Mouse (Mus musculus): ENCODE results near the gene Slc9a4.
A peak's percentile ranks its signal among the peaks of the same experiment; 100 is the strongest.
"Not testable (repeated sequence)": the region's sequence is repeated elsewhere in the genome, so short reads cannot be mapped to it uniquely, and the experiment has no call there.

The Slc9a4 gene

GRCm38 (mm10) chr1:40650803-40651497 is 71.1 kb downstream of the Slc9a4 start:
- DNase-seq (ENCODE audit: low read depth, low spot score), result no peak

- DNase-seq (ENCODE audit: low read depth, low spot score), result no peak
These were observed 77.2 kb downstream of the Slc9a4 start for GRCm38 (mm10) chr1:40657035-40657434.

DNA sequence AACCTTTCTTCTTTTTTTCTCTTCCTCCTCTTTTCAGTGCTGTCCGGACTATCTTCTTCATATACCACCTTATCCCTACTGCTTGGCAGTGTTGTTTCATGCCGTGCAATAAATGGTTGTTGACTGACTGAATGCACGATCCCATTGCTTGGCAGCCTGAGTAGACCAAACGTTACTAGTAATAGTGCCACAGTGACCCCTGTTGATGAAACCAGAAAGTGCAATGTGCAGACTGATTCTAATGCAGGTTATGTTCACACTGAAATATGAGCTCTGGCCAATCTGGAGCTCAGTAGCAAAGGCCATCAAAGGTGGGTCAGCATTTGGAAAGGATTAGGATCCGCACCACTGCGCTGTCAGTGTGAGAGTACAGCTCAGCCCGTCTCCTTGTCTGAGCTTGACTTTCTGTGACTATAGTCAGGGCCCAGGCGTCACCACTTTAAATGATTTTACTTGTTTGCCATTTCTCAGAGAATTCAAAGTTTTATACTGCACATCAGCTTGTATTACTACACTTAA is 78.2 kb downstream of the Slc9a4 start:
- DNase-seq (ENCODE audit: low read depth, low spot score), result peak; percentile 72

DNA sequence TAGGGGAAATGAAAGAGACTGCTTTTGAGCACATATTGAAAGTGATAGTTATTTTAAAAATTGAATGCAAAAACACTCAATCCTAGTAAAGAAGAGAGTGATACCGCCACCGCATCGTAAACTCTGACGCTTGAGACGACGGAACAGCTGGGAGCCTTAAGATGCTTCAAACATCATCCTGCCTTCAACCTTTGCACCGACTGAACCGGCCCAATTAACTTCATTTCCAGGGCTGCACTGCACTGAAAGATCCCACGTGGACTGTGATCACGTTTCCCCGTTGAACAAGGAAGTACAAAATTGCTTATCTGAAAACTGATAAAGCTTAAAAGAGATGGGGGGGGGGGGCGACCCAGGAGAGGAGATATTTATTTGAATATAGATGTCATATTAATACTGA is 79.1 kb downstream of the Slc9a4 start:
- DNase-seq (ENCODE audit: low read depth, low spot score), result no peak

DNA sequence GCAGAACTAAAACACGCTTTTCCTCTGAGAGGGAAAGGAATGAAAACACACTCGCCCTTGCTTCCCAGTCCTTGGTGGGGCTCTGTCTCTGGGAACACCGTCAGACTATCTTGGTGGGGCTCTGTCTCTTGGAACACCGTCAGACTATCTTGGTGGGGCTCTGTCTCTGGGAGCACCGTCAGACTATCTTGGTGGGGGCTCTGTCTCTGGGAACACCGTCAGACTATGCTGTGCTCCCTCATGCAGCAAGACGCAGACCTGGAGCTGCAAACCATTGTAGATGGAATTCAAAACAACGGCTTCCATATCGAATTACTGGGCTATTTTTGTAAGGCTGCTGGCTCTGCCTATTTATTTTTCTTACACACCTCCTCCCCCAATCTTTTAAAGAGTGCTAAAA is 79.6 kb downstream of the Slc9a4 start:
- DNase-seq (ENCODE audit: low read depth, low spot score), result no peak

DNA sequence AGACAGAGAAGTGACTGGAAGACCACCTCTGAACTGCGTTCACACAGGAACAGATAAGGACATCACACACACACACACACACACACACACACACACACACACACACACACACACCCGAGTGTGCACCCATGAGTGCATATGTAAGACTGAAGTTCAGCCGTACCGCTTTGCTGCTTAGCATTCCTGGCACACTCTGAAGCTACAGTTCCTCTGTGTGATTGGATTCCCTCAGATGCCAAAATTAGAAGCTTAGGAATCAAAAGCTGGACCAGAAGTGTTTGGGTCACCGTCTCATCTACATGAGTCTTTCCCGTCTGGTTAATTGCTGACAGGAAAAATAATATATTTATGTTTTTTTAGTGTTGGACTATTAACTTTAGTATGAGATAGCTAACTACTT is 81.0 kb downstream of the Slc9a4 start:
- DNase-seq (ENCODE audit: low read depth, low spot score), result no peak

GRCm38 (mm10) chr1:40665401-40666370 is 85.8 kb downstream of the Slc9a4 start:
- no peak for DNase-seq (ENCODE audit: low read depth, low spot score)

DNA sequence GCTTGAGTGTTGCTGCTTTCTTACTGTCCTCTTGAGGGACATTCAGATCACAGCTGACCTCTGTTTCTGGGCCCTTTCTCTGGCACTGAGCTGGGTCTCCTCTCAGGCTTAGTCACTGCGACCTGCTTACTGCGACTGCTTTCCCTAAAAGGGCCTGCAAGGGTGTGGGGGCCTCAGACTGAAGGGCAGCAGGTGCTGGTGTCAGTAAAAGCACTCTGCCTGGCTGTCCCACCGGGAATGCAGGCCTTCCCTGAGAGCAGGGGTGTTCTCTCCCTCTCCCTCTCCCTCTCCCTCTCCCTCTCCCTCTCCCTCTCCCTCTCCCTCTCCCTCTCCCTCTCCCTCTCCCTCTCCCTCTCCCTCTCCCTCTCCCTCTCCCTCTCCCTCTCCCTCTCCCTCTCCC is 87.6 kb downstream of the Slc9a4 start:
- DNase-seq (ENCODE audit: low read depth, low spot score), result not testable (repeated sequence)

GRCm38 (mm10) chr1:40670025-40670424 is 90.1 kb downstream of the Slc9a4 start:
- DNase-seq (ENCODE audit: low read depth, low spot score), result no peak

- no peak for DNase-seq (ENCODE audit: low read depth, low spot score)
These were observed 91.6 kb downstream of the Slc9a4 start for GRCm38 (mm10) chr1:40671490-40671889.

DNA sequence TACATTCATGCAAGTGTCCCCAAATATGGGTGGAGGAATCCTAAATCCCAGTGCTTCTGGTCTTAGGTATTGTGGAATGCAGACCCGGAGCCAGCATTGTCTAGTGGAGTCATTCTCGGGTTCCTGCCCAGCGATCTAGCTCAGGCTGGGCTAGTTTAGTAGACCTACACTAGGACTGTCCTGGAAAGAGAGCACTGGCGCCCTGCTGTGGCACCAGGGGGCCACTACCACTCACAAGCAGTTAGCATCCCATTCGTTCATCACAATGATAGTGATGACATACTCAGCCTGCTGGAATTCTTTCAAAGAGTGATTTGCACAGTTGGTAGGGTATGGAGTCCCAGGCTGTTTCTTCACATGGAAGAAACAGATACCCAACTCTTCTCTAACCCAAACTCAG is 97.4 kb downstream of the Slc9a4 start:
- no peak for DNase-seq (ENCODE audit: low read depth, low spot score)
